Mouse (Mus musculus): ENCODE data around the gene Bcl2l2.

The Bcl2l2 gene

GRCm38 (mm10) chr14:54927296-54927695, 44.1 kb downstream of the Bcl2l2 start:
- in situ Hi-C loops (cut with MboI; ENCODE audit: low pct_unique_long_range_greater_than_20kb in 1 of 2, low sequenced_read_pairs in 2 of 2, unreplicated experiment in 1 of 2): no loop called here

- in situ Hi-C loops (cut with MboI; ENCODE audit: low pct_unique_long_range_greater_than_20kb in 1 of 2, low sequenced_read_pairs in 2 of 2, unreplicated experiment in 1 of 2): no loop called here
Observed at GRCm38 (mm10) chr14:54929801-54930200, 46.6 kb downstream of the Bcl2l2 start.

GRCm38 (mm10) chr14:54930431-54930830, 47.3 kb downstream of the Bcl2l2 start:
- in situ Hi-C loops (cut with MboI; ENCODE audit: low pct_unique_long_range_greater_than_20kb in 1 of 2, low sequenced_read_pairs in 2 of 2, unreplicated experiment in 1 of 2): no loop called here

- in situ Hi-C loops (cut with MboI; ENCODE audit: low pct_unique_long_range_greater_than_20kb in 1 of 2, low sequenced_read_pairs in 2 of 2, unreplicated experiment in 1 of 2): no loop called here
Observed at GRCm38 (mm10) chr14:54932645-54933150, 49.5 kb downstream of the Bcl2l2 start, which contains the start of gene Il25. Il25 (plus strand) TSS chr14:54932695.

- in situ Hi-C loops (cut with MboI; ENCODE audit: low pct_unique_long_range_greater_than_20kb in 1 of 2, low sequenced_read_pairs in 2 of 2, unreplicated experiment in 1 of 2): no loop called here
Observed at GRCm38 (mm10) chr14:54935904-54936830, 53.0 kb downstream of the Bcl2l2 start, which contains the start of gene Cmtm5. Cmtm5 (plus strand) TSS chr14:54936261.

- in situ Hi-C loops (cut with MboI; ENCODE audit: low pct_unique_long_range_greater_than_20kb in 1 of 2, low sequenced_read_pairs in 2 of 2, unreplicated experiment in 1 of 2): no loop called here
Observed at GRCm38 (mm10) chr14:54936831-54937160, 53.6 kb downstream of the Bcl2l2 start.

GRCm38 (mm10) chr14:54937361-54938182, 54.4 kb downstream of the Bcl2l2 start:
- in situ Hi-C loops (cut with MboI; ENCODE audit: low pct_unique_long_range_greater_than_20kb in 1 of 2, low sequenced_read_pairs in 2 of 2, unreplicated experiment in 1 of 2): no loop called here
